8 mouse cellular contexts compared by ENCODE assay signal in the genomic region with DNA sequence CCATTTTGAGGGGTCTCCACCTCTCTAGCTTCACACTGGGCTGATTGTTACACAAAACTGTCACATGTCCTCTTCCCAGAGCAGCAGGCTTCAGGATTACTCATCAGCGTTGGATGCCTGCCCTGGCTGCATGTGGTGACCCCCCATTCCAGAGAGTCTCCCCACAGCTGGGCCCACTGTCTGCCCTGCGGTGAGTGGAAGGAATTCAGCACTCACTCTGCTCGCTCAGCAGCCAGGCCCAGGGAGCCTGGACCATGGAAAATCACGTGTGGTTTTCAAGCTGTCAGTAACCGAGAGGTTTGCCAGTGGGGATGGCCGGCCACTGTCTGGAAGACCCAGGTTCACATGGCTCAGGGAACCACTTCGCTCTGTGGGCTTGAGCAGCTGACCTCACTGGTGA. TPM values are rescaled to one million over a fixed set of nuclear protein-coding genes. Genes with fewer than 3 reads are reported as not detected.
DNase-seq lines count a peak whose midpoint lies in the region; ATAC-seq and TF ChIP-seq lines count a peak whose summit lies in the region.

No protein-coding gene starts in this region.

- H3K27me3 ChIP-seq in kidney, adult 2 months (replicated peaks; ENCODE audit: control insufficient read depth, insufficient read depth, low read length), result no peaks in the 10 kb centered on the region
- H3K27me3 ChIP-seq in kidney, embryonic 15.5 days, result peaks cover 5% of the 10 kb centered on the region

- no peaks in the 10 kb centered on the region for H3K36me3 ChIP-seq in kidney, adult 2 months (ENCODE audit: control insufficient read depth, insufficient read depth, low read length)
- no peaks in the 10 kb centered on the region for H3K36me3 ChIP-seq in kidney, embryonic 15.5 days

- no peak for ATAC-seq in kidney, embryonic 15.5 days (replicated peaks; ENCODE audit: low FRiP score)

- H3K9ac ChIP-seq in kidney, embryonic 15.5 days, result no peak overlapping the region

- no peak overlapping the region for H3K27ac ChIP-seq in kidney, adult 2 months (ENCODE audit: insufficient read depth, low read depth, low read length)
- H3K27ac ChIP-seq in kidney, embryonic 15.5 days, result no peak overlapping the region

- DNase-seq in kidney, adult 2 months, result peak; percentile 54
- DNase-seq in adrenal gland, postnatal 25 days, result peak; percentile 69
- DNase-seq in heart, adult 8-10 months (ENCODE audit: low spot score), result peak; percentile 63
- peak; percentile 79 for DNase-seq in layer of hippocampus, adult 11-12 months (ENCODE audit: low spot score)
- peak; percentile 55 to 77 for DNase-seq in lung, postnatal 4 days
- no peak for DNase-seq in urinary bladder, postnatal 4 days (ENCODE audit: low spot score in 2 of 2)
- DNase-seq in thymus, postnatal 4 days, result no peak

- no peak for TF ChIP-seq CTCF in kidney, adult 2 months (conservative IDR thresholded peaks at IDR 0.05; ENCODE audit: insufficient read depth, insufficient read length, low read depth, low read length)

- 53% methylated on average over 7 of the region's 7 CpGs for WGBS in kidney, adult 2 months
- 41% methylated on average over 7 of the region's 7 CpGs for WGBS in kidney, embryonic 15.5 days

- no peak overlapping the region for H3K4me3 ChIP-seq in kidney, adult 2 months (ENCODE audit: insufficient read depth, low read depth, low read length)
- H3K4me3 ChIP-seq in kidney, embryonic 15.5 days (replicated peaks), result no peak overlapping the region

- H3K9me3 ChIP-seq in kidney, embryonic 15.5 days (replicated peaks), result no peaks in the 10 kb centered on the region

- H3K4me1 ChIP-seq in kidney, adult 2 months (ENCODE audit: control insufficient read depth, insufficient read depth, low read length), result no peaks in the 10 kb centered on the region
- peaks cover 24% of the 10 kb centered on the region for H3K4me1 ChIP-seq in kidney, embryonic 15.5 days

- H3K4me2 ChIP-seq in kidney, embryonic 15.5 days, result no peak overlapping the region

- TF ChIP-seq POLR2A in kidney, adult 2 months (IDR thresholded peaks at IDR 0.05; ENCODE audit: low read depth, low read length), result no peak

RNA-seq across cellular contexts. Expression of a gene that starts 5.8 kb away (rescaled TPM):
- 91.4 and 96.7 TPM in 2 replicates for polyA plus RNA-seq in kidney, adult 2 months (2012; rRNA removed)
- 39.0 and 52.1 TPM in 2 replicates for polyA plus RNA-seq in kidney, embryonic 15.5 days (2015; fragmentation: Nextera tagmentation; extraction: Ambion mirVana)
- total RNA-seq in adrenal gland, postnatal 25 days (2021), result 399 and 434 TPM in 2 replicates
- 10 to 100 TPM; 14.9 to 28.0 (median 19.4) TPM for total RNA-seq in heart, adult 8-10 months (2022)

RNA-seq across cellular contexts. Expression of a gene that starts 18.1 kb away (rescaled TPM):
- 14.7 and 19.5 TPM in 2 replicates for polyA plus RNA-seq in kidney, adult 2 months (2012; rRNA removed)
- polyA plus RNA-seq in kidney, embryonic 15.5 days (2015; fragmentation: Nextera tagmentation; extraction: Ambion mirVana), result 9.2 and 9.9 TPM in 2 replicates
- 12.0 and 13.8 TPM in 2 replicates for total RNA-seq in adrenal gland, postnatal 25 days (2021)
- total RNA-seq in heart, adult 8-10 months (2022), result 1 to 10 TPM; 1.8 to 3.3 (median 2.8) TPM

RNA-seq across cellular contexts. Expression of a gene that starts 22.2 kb away (rescaled TPM):
- polyA plus RNA-seq in kidney, adult 2 months (2012; rRNA removed), result 50.2 and 70.7 TPM in 2 replicates
- polyA plus RNA-seq in kidney, embryonic 15.5 days (2015; fragmentation: Nextera tagmentation; extraction: Ambion mirVana), result 133 and 141 TPM in 2 replicates
- total RNA-seq in adrenal gland, postnatal 25 days (2021), result 33.6 and 42.2 TPM in 2 replicates
- total RNA-seq in heart, adult 8-10 months (2022), result 10 to 100 TPM; 33.1 to 50.4 (median 39.8) TPM

RNA-seq across cellular contexts. Expression of a gene that starts 42.7 kb away (rescaled TPM):
- polyA plus RNA-seq in kidney, adult 2 months (2012; rRNA removed), result 5.1 and 5.3 TPM in 2 replicates
- 3.9 and 5.8 TPM in 2 replicates for polyA plus RNA-seq in kidney, embryonic 15.5 days (2015; fragmentation: Nextera tagmentation; extraction: Ambion mirVana)
- not detected in 2 replicates for total RNA-seq in adrenal gland, postnatal 25 days (2021)
- total RNA-seq in heart, adult 8-10 months (2022), result 100 to 1,000 TPM; 455 to 787 (median 725) TPM

RNA-seq across cellular contexts. Expression of a gene that starts 52.4 kb away (rescaled TPM):
- polyA plus RNA-seq in kidney, adult 2 months (2012; rRNA removed), result 113 and 157 TPM in 2 replicates
- polyA plus RNA-seq in kidney, embryonic 15.5 days (2015; fragmentation: Nextera tagmentation; extraction: Ambion mirVana), result 22.7 and 37.9 TPM in 2 replicates
- not detected in 2 replicates for total RNA-seq in adrenal gland, postnatal 25 days (2021)
- 1,000 to 10,000 TPM in 2 of 4 experiments, 100 to 1,000 TPM in 2; 838 to 1,132 (median 977) TPM for total RNA-seq in heart, adult 8-10 months (2022)

Comparison
In these comparisons a context has a peak if more than half of its experiments do, and no peak if none do; other contexts are left out.
1. DNase-seq: peak in kidney, adult 2 months (single experiment), adrenal gland, postnatal 25 days (single experiment), heart, adult 8-10 months (single experiment), layer of hippocampus, adult 11-12 months (single experiment) and lung, postnatal 4 days (2 of 2); none in urinary bladder, postnatal 4 days (0 of 2) and thymus, postnatal 4 days (single experiment).
2. RNA of a gene that starts 5.8 kb away (total RNA-seq): 399 to 434 TPM in adrenal gland, postnatal 25 days; 14.9 to 28.0 TPM in heart, adult 8-10 months; every median in the first group is over 10 times any median in the second.